Mouse (Mus musculus): Measurements from ENCODE around the gene Khdrbs1. TPM values are rescaled to one million over a fixed set of nuclear protein-coding genes. Genes with fewer than 3 reads are reported as not detected.

Khdrbs1 gene
- polyA plus RNA-seq (2014; fragmentation: Nextera tagmentation; extraction: Ambion mirVana), result 96.5 and 106 TPM in 2 replicates

- H3K27me3 ChIP-seq (replicated peaks; ENCODE audit: control insufficient read depth, insufficient read depth, low read length), result no peaks in the 10 kb centered on the region
- peak within 1 kb of the TSS; percentile 65 for H3K4me2 ChIP-seq (ENCODE audit: low read length)
- WGBS, result under 1% methylated on average over 74 of the region's 76 CpGs
- peak; percentile 92 for ATAC-seq (replicated peaks; ENCODE audit: low FRiP score, low TSS enrichment, low read depth)
- peak within 1 kb of the TSS; percentile 99 for H3K27ac ChIP-seq (ENCODE audit: low read depth)
- H3K4me1 ChIP-seq (replicated peaks; ENCODE audit: control insufficient read depth, insufficient read depth, low read length), result peaks cover 15% of the 10 kb centered on the region
- peak within 1 kb of the TSS; percentile 99 for H3K4me3 ChIP-seq (ENCODE audit: low read depth, low read length)
- peak within 1 kb of the TSS; percentile 96 for H3K9ac ChIP-seq (ENCODE audit: low read length)
- DNase-seq (ENCODE audit: low spot score), result peak; percentile 99
- no peaks in the 10 kb centered on the region for H3K9me3 ChIP-seq (ENCODE audit: control insufficient read depth, low read length)
- no peaks in the 10 kb centered on the region for H3K36me3 ChIP-seq (ENCODE audit: control insufficient read depth, insufficient read depth, low read length)
These were observed at the start of gene Khdrbs1 for GRCm38 (mm10) chr4:129742232-129743009. Gene Khdrbs1 (minus strand): TSS chr4:129742303.

DNA sequence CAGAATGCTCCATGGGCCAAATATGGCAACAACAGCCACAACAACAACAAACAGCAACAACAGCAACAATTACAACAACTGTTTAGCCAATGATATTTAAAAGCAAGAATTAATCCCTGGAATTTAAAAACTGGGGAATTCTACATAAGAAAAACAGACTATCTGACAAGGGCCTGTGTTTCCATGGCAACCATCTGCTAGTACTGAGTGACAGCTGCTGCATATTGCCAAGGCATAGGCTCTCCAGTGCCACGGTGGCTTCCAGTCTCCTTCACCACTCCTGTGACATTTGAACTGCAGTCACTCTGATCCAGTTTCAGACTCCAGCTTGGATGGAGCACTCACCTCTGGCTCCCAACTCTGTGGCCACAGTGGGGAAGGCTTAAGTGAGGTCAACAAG is 49.3 kb upstream of the Khdrbs1 start:
- Histone ChIP-seq H3K4me2 (ENCODE audit: low read length) (no peak overlapping the region), H3K9me3 (ENCODE audit: control insufficient read depth, low read length) (0 out of 2 replicates have a peak, but pooled peaks cover 2% of the 10 kb centered on the region), H3K9ac (ENCODE audit: low read length) (no peak overlapping the region), H3K27me3 (replicated peaks; ENCODE audit: control insufficient read depth, insufficient read depth, low read length) (no peaks in the 10 kb centered on the region), H3K4me1 (replicated peaks; ENCODE audit: control insufficient read depth, insufficient read depth, low read length) (peaks cover 22% of the 10 kb centered on the region), H3K36me3 (ENCODE audit: control insufficient read depth, insufficient read depth, low read length) (no peaks in the 10 kb centered on the region), H3K4me3 (ENCODE audit: low read depth, low read length) (no peak overlapping the region), H3K27ac (ENCODE audit: low read depth) (no peak overlapping the region)
- ATAC-seq (replicated peaks; ENCODE audit: low FRiP score, low TSS enrichment, low read depth) (no peak), DNase-seq (ENCODE audit: low spot score) (no peak)
- 35% methylated on average over 1 of the region's 1 CpGs for WGBS

DNA sequence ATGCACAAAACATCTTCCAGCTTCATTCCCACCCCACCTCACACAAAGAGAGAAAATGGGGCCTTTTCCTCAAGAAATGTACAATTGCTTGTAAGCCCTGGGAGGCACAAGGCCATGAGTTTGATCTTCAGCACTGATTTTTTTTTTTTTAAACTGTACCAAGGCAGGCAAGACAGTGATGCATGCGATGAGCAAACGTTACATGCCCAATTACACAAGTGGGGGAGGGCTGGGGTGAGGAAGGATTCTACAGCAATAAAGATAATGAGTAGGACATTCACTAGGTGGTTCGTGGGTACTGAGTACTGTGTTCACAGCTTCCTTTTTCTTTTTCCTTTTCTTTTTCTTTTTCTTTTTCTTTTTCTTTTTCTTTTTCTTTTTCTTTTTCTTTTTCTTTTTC is 48.4 kb upstream of the Khdrbs1 start:
- Histone ChIP-seq H3K27me3 (replicated peaks; ENCODE audit: control insufficient read depth, insufficient read depth, low read length) (no peaks in the 10 kb centered on the region), H3K36me3 (ENCODE audit: control insufficient read depth, insufficient read depth, low read length) (no peaks in the 10 kb centered on the region), H3K4me1 (replicated peaks; ENCODE audit: control insufficient read depth, insufficient read depth, low read length) (peaks cover 13% of the 10 kb centered on the region), H3K9ac (ENCODE audit: low read length) (no peak overlapping the region), H3K27ac (ENCODE audit: low read depth) (no peak overlapping the region), H3K4me2 (ENCODE audit: low read length) (no peak overlapping the region), H3K9me3 (ENCODE audit: control insufficient read depth, low read length) (0 out of 2 replicates have a peak, but pooled peaks cover 2% of the 10 kb centered on the region), H3K4me3 (ENCODE audit: low read depth, low read length) (no peak overlapping the region)
- DNase-seq (ENCODE audit: low spot score) (no peak), ATAC-seq (replicated peaks; ENCODE audit: low FRiP score, low TSS enrichment, low read depth) (no peak)
- 59% methylated on average over 3 of the region's 3 CpGs for WGBS

DNA sequence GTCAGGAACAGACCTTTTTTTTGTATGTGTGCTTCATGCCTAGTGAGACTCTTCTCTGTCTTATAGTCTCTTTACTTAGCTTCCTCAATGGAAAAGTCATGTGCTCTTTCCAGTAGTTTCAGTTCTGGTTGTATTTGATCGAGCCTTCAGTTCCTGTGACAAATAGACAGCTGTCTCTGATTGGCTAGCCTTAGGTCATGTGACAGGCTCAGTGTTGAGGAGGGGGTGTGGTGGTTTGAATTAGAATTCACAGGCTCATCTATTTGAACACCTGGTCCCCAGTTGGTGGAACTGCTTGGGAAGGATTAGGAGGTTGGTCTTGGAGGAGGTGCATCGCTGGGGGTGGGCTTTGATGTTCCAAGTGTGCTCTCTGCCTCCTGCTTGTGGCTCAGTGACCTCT is 47.5 kb upstream of the Khdrbs1 start:
- H3K4me1 ChIP-seq (replicated peaks; ENCODE audit: control insufficient read depth, insufficient read depth, low read length), result peaks cover 6% of the 10 kb centered on the region; the same call in 1 of the 2 replicates
- H3K36me3 ChIP-seq (ENCODE audit: control insufficient read depth, insufficient read depth, low read length), result no peaks in the 10 kb centered on the region
- DNase-seq (ENCODE audit: low spot score), result no peak
- WGBS, result 91% methylated on average over 2 of the region's 2 CpGs
- H3K4me2 ChIP-seq (ENCODE audit: low read length), result no peak overlapping the region
- H3K27me3 ChIP-seq (replicated peaks; ENCODE audit: control insufficient read depth, insufficient read depth, low read length), result no peaks in the 10 kb centered on the region
- H3K4me3 ChIP-seq (ENCODE audit: low read depth, low read length), result no peak overlapping the region
- no peak overlapping the region for H3K27ac ChIP-seq (ENCODE audit: low read depth)
- H3K9me3 ChIP-seq (ENCODE audit: control insufficient read depth, low read length), result 0 out of 2 replicates have a peak, but pooled peaks cover 2% of the 10 kb centered on the region
- ATAC-seq (replicated peaks; ENCODE audit: low FRiP score, low TSS enrichment, low read depth), result no peak
- no peak overlapping the region for H3K9ac ChIP-seq (ENCODE audit: low read length)

GRCm38 (mm10) chr4:129788693-129789092 is 46.6 kb upstream of the Khdrbs1 start:
- no peak overlapping the region for H3K27ac ChIP-seq (ENCODE audit: low read depth)
- no peaks in the 10 kb centered on the region for H3K36me3 ChIP-seq (ENCODE audit: control insufficient read depth, insufficient read depth, low read length)
- no peak overlapping the region for H3K4me2 ChIP-seq (ENCODE audit: low read length)
- H3K4me1 ChIP-seq (replicated peaks; ENCODE audit: control insufficient read depth, insufficient read depth, low read length), result peaks cover 4% of the 10 kb centered on the region; the same call in 1 of the 2 replicates
- H3K27me3 ChIP-seq (replicated peaks; ENCODE audit: control insufficient read depth, insufficient read depth, low read length), result no peaks in the 10 kb centered on the region
- H3K4me3 ChIP-seq (ENCODE audit: low read depth, low read length), result no peak overlapping the region
- ATAC-seq (replicated peaks; ENCODE audit: low FRiP score, low TSS enrichment, low read depth), result no peak
- WGBS, result 29% methylated on average over 8 of the region's 8 CpGs
- 0 out of 2 replicates have a peak, but pooled peaks cover 2% of the 10 kb centered on the region for H3K9me3 ChIP-seq (ENCODE audit: control insufficient read depth, low read length)
- DNase-seq (ENCODE audit: low spot score), result no peak
- no peak overlapping the region for H3K9ac ChIP-seq (ENCODE audit: low read length)

DNA sequence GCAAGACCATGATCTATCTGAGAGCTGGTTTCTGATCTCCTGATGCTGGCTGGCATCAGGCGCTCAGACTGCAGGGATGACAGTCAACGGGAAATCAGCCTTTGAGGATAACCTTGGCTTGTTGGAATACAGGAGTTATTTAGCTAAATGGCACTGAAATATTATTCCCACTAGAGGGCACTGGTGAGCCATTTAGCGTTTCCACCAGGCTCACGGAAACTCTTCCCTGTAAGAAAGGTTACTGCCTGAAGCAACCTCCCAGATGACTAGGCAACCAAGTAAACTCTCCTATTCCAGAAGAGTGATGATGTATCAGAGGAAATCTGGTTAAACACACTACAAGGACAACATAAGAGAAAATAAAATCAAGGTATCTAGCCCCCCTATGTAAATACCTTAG is 43.1 kb upstream of the Khdrbs1 start:
- Histone ChIP-seq H3K4me3 (ENCODE audit: low read depth, low read length) (no peak overlapping the region), H3K4me2 (ENCODE audit: low read length) (no peak overlapping the region), H3K9me3 (ENCODE audit: control insufficient read depth, low read length) (0 out of 2 replicates have a peak, but pooled peaks cover 2% of the 10 kb centered on the region), H3K36me3 (ENCODE audit: control insufficient read depth, insufficient read depth, low read length) (no peaks in the 10 kb centered on the region), H3K4me1 (replicated peaks; ENCODE audit: control insufficient read depth, insufficient read depth, low read length) (peaks cover 8% of the 10 kb centered on the region; the same call in 1 of the 2 replicates), H3K27me3 (replicated peaks; ENCODE audit: control insufficient read depth, insufficient read depth, low read length) (no peaks in the 10 kb centered on the region), H3K9ac (ENCODE audit: low read length) (no peak overlapping the region), H3K27ac (ENCODE audit: low read depth) (no peak overlapping the region)
- 3% methylated on average over 4 of the region's 4 CpGs for WGBS
- ATAC-seq (replicated peaks; ENCODE audit: low FRiP score, low TSS enrichment, low read depth) (no peak), DNase-seq (ENCODE audit: low spot score) (peak; percentile 82)

GRCm38 (mm10) chr4:129783506-129783905 is 41.4 kb upstream of the Khdrbs1 start:
- Histone ChIP-seq H3K27me3 (replicated peaks; ENCODE audit: control insufficient read depth, insufficient read depth, low read length) (no peaks in the 10 kb centered on the region), H3K4me1 (replicated peaks; ENCODE audit: control insufficient read depth, insufficient read depth, low read length) (peaks cover 5% of the 10 kb centered on the region; the same call in 1 of the 2 replicates), H3K4me2 (ENCODE audit: low read length) (no peak overlapping the region), H3K9me3 (ENCODE audit: control insufficient read depth, low read length) (0 out of 2 replicates have a peak, but pooled peaks cover 2% of the 10 kb centered on the region), H3K36me3 (ENCODE audit: control insufficient read depth, insufficient read depth, low read length) (no peaks in the 10 kb centered on the region), H3K9ac (ENCODE audit: low read length) (no peak overlapping the region), H3K27ac (ENCODE audit: low read depth) (no peak overlapping the region), H3K4me3 (ENCODE audit: low read depth, low read length) (no peak overlapping the region)
- ATAC-seq (replicated peaks; ENCODE audit: low FRiP score, low TSS enrichment, low read depth), result no peak
- WGBS, result 83% methylated on average over 5 of the region's 5 CpGs
- DNase-seq (ENCODE audit: low spot score), result no peak

DNA sequence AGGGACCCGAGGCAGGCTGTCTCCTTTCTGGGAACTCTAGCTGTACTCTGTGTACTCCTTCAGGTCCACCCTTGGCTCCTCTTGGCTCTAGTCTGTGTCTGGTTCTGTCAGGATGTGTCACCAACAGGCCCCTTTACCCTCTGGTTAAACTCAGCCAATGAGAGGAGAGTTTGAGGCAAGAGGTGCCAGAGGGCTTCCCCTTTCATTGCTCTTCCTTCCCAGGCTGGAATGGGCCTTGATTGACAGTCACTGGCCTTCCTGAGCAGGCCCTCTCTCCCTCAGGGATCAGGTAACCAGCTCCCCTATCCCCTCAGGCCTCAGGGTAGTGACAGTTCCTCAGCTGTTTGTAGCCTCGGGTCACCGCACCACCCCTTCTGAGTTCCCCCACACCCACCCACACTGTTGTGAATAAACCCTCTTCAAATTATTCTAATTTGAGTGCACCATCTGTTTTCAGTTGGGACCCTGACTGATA is 40.8 kb upstream of the Khdrbs1 start:
- no peak overlapping the region for H3K4me3 ChIP-seq (ENCODE audit: low read depth, low read length)
- no peak overlapping the region for H3K27ac ChIP-seq (ENCODE audit: low read depth)
- DNase-seq (ENCODE audit: low spot score) (no peak), ATAC-seq (replicated peaks; ENCODE audit: low FRiP score, low TSS enrichment, low read depth) (0 out of 2 replicates have a peak, but pooled peaks have one; percentile 44)
- H3K9ac ChIP-seq (ENCODE audit: low read length), result no peak overlapping the region
- 43% methylated on average over 3 of the region's 3 CpGs for WGBS
- no peaks in the 10 kb centered on the region for H3K36me3 ChIP-seq (ENCODE audit: control insufficient read depth, insufficient read depth, low read length)
- no peak overlapping the region for H3K4me2 ChIP-seq (ENCODE audit: low read length)
- 0 out of 2 replicates have a peak, but pooled peaks cover 2% of the 10 kb centered on the region for H3K9me3 ChIP-seq (ENCODE audit: control insufficient read depth, low read length)
- peaks cover 5% of the 10 kb centered on the region; the same call in 1 of the 2 replicates for H3K4me1 ChIP-seq (replicated peaks; ENCODE audit: control insufficient read depth, insufficient read depth, low read length)
- H3K27me3 ChIP-seq (replicated peaks; ENCODE audit: control insufficient read depth, insufficient read depth, low read length), result no peaks in the 10 kb centered on the region
